Mouse (Mus musculus) left cerebral cortex, adult 2 months (tissue): Measurements from ENCODE around the gene Mfsd5. TPM values are rescaled to one million over a fixed set of nuclear protein-coding genes. Genes with fewer than 3 reads are reported as not detected.

ENCODE experiments used
- DNase-seq, 2 experiments: peaks; one replicate each; pipeline ENCODE4 v3.0.0; 2021 to 2022; ENCODE audit warnings: low spot score in 2 of 2, mixed read lengths in 1 of 2; ENCODE audit errors: extremely low spot score in 1 of 2
- H3K27ac ChIP-seq: fragments of 200-600 bp; 2 replicates; pipeline ENCODE4 v1.8.1; 2022
- H3K4me3 ChIP-seq: fragments of 200-600 bp; 2 replicates; pipeline ENCODE4 v1.8.1; 2022
- CTCF ChIP-seq: fragments of 200-600 bp; IDR thresholded peaks from 2 replicates; pipeline ENCODE4 v1.8.1; 2022; ENCODE audit warnings: antibody characterized with exemption, mild to moderate bottlenecking, moderate library complexity
- intact Hi-C: fragments of 180-260 bp; cut with DNase I; formaldehyde crosslinking; loops from one replicate; pipeline ENCODE4 v1.15.1; 2025
- total RNA-seq, 2 experiments: library from RNA; stranded (reverse); gene quantifications; 2 replicates each; pipeline ENCODE4 v1.2.3; 2021

Mfsd5 gene
- total RNA-seq, 2 experiments from 2014 or later, result 40.6 to 42.8 TPM

DNA sequence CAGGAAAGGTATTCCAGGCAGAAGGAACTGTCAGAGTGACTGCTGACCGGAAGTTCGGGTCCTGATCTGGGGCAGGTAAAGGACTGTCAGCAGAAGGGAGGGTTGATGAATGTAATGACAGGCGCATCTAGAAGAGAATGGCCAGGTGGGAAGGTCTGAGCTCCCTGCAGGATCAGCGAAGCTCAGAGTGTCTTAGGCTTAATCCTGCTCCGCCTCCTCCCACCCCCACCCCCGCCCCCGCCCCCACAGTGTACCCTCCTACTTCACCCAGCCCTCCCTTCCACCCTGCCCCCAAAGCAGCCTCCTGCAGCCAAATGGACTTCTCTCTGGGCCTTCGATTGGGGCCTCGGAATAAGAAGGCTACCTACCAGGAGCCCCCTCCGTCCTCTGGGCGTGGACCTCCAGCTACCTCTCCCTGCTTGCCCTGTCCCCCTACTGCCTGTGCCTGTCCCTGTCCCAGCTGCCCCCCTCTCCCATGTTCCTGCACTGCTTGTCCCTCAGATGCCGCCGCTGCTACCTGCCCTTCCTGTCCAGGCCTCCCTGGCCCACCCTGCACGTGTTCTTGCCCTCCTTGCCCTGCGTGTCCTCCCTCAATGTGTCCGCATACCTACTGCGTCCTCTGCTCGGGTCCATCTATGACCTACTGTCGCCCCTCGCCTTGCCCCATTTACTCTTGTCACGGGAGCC is 8.8 kb upstream of the Mfsd5 start, which contains the start of gene Gm9918:
Gene Gm9918, plus strand, starts transcription at position 290 of the 687 bp plus-strand sequence.
- no peak for TF ChIP-seq CTCF
- intact Hi-C loops, result no loop called here

DNA sequence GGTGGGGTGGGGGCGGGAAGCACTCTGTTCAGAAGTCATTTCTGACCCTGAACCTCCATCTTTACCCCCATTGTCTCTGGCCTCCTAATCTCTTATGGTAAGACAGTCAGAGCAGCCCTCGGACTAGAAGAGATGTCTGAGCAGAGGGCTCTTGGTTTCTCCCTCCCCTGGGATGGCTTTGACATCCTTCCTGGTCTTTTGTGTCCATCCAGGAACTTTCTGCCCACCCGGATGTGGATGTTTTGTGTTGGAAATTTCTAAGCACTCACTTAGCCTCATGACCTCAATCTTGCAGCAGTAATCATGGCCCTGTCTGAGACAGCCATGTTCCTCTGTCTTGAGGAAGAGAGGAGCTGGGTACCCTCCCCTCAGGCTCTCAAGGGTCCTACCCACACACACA is 7.8 kb upstream of the Mfsd5 start:
- Histone ChIP-seq H3K4me3 (no peak overlapping the region), H3K27ac (no peak overlapping the region)
- no peak for TF ChIP-seq CTCF
- intact Hi-C loops, result no loop called here
- no peak for DNase-seq

More for the DNA sequence above, 8.8 kb upstream of the Mfsd5 start, which contains the start of gene Gm9918:
- Histone ChIP-seq H3K27ac (no peak within 1 kb of the TSS), H3K4me3 (no peak within 1 kb of the TSS)
- DNase-seq, result no peak

DNA sequence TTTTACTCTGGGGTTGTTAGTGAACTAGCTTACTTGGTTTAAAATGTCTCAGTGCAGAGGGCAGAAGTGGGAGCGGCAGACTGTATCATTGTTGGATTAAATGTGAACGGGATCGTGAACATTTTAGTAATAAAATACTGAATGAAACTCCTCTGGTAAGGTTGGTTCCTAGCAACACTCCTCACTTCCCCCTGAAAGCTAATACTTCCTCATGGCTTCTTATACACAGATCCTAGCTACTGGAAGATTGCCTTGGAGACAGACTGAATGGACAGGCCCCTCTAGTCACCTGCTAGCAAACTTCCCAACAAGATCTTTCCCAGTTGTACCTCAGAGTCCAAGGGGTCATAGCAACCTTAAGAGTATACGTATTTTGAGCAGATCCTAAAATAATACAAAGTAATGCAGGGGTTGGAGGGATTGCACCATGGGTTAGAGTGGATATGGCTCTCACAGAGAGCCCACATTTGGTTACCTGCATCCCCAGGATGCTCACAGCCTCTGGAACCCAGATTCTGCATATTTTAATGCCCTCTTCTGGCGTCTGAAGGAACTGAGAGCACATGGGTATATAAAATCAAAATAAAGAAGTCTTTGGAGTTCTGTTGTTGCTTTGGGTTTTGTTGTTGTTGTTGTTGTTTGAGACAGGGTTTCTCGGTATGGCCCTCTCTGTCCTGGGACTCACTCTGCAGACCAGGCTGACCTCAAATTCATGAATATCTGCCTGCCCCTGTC is 5.1 kb upstream of the Mfsd5 start:
- intact Hi-C loops, result no loop called here
- DNase-seq, result no peak
- Histone ChIP-seq H3K4me3 (no peak overlapping the region), H3K27ac (no peak overlapping the region)
- peak; percentile 31 for TF ChIP-seq CTCF

DNA sequence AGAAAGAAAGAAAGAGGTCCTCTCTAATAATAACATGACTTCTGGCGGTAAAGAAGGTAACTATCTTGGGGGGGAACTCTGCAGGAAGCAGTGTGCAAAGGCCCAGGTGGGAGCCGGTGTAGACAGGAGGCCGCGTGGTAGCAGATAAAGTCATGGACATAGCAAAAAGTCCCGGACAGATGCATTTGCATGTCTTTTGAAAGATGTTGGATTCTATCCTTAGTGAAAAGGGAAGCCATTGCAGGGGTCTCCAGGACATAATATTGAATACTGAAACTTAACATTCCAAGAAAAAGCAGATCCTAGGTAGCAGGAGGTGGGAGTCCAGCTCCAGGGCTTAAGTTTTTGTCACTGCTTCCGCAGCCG is 545 bp upstream of the Mfsd5 start:
- DNase-seq, result no peak
- peak overlapping the region; percentile 98 for H3K27ac ChIP-seq
- TF ChIP-seq CTCF, result no peak
- H3K4me3 ChIP-seq, result peak overlapping the region; percentile 80
- intact Hi-C loops, result loop anchor here (1.0 to 2.0 kb wide), 3 partner anchors 21 to 48 kb away; partner anchors contain the start of genes Pfdn5 and Rarg

DNA sequence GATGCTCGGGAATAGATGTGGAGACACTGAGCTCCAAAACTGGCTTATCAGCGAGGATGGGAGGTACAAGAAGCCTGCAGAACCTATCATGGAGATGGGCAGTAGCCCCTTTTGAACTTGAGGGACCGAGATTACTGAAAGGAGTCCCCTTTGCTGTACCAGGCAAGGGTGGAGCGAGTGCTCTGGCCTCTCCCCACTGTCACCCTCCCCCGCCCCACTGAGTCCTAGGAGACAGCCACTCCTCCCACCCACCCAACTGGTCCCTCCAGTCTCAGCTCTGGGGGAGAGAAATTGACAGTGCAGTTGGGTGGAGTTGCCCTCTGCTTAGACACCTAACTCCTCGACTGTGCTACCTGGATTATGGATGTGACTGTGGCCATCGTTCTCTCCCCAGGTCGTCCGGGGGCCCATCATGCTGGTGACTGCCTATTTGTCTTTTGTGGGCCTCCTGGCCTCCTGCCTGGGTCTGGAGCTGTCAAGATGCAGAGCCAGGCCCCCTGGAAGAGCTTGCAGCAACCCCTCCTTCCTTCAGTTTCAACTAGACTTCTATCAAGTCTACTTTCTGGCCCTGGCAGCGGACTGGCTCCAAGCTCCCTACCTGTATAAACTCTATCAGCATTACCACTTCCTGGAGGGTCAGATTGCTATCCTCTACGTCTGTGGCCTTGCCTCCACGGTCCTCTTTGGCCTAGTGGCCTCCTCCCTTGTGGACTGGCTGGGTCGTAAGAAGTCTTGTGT is 698 bp downstream of the Mfsd5 start:
- Histone ChIP-seq H3K4me3 (peak overlapping the region; percentile 80), H3K27ac (peak overlapping the region; percentile 98)
- DNase-seq, result no peak
- intact Hi-C loops, result loop anchor here (1.0 to 2.0 kb wide), 3 partner anchors 23 to 47 kb away; partner anchors contain the start of genes Pfdn5 and Rarg
- no peak for TF ChIP-seq CTCF

DNA sequence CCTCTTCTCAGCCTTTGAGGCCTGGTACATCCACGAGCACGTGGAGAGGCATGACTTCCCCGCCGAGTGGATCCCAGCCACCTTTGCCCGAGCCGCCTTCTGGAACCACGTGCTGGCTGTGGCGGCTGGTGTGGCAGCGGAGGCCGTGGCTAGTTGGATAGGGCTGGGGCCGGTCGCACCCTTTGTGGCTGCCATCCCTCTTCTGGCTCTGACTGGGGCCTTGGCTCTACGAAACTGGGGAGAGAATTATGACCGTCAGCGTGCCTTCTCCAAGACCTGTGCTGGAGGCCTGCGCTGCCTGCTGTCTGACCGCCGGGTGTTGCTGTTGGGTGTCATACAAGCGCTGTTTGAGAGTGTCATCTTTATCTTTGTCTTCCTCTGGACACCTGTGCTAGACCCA is 1.4 kb downstream of the Mfsd5 start:
- peak overlapping the region; percentile 80; the same call in 1 of the 2 replicates for H3K4me3 ChIP-seq
- H3K27ac ChIP-seq, result no peak overlapping the region; the same call in 1 of the 2 replicates
- no peak for DNase-seq
- no peak for TF ChIP-seq CTCF
- intact Hi-C loops, result no loop called here

DNA sequence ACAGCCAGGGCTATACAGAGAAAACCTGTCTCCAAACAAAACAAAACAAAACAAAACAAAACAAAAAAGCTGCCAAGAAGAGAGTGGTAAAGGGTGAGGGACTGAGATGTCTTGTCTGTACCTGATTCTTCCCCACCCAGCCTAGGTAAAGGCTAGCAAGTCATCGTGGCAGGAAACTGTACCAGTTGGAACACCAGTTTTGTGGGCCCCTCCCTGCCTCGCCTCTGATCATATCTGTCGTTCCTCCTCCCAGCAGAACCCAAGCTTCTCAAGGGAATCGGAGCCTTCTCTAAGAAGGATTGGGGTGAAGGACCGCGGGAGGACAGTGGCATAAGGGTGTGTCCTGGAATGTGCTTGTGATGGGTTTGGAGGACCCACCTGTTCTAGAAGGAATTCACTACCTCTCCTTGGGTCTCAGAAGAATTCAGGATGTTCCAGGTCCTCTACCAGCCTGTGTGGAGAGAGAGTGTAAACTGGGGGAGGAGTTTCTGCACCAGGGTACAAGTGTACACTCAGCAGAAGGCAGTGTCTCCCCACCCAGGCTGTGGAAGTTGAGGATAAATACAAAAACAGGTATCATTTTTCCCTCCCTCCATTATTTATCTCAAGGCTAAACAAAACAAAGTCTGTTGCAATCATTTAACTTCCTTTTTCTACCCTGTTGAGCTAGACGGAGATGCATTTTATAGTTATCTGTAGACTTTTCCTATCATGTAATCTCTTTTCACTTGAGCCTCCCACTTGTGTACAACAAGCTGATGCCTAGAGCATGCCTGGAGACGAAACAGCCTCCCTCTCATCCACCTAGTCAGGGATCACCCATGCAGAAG is 3.4 kb downstream of the Mfsd5 start:
- intact Hi-C loops, result no loop called here
- no peak for TF ChIP-seq CTCF
- no peak overlapping the region for H3K27ac ChIP-seq
- H3K4me3 ChIP-seq, result no peak overlapping the region
- no peak for DNase-seq

DNA sequence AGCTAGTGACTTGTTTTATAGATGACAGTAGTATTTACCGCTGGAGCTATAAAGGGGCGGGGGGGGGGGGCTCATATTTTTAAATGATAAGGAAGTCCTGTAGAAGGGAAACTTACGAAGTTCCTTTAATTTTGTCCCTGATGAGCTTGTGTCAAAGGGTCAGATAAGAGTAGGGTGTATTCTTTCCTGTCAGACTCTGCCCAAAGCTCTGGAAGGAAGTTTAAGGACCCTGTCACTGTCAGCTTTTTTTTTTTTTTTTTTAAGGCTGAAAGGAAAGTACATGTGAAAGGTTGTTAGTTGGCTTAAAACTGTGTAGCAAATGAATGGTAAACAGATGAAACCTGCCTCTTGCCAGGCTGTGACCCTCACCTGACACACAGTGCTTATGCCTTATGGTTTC is 4.4 kb downstream of the Mfsd5 start:
- intact Hi-C loops, result no loop called here
- TF ChIP-seq CTCF, result no peak
- Histone ChIP-seq H3K4me3 (no peak overlapping the region), H3K27ac (no peak overlapping the region)
- DNase-seq, result no peak

DNA sequence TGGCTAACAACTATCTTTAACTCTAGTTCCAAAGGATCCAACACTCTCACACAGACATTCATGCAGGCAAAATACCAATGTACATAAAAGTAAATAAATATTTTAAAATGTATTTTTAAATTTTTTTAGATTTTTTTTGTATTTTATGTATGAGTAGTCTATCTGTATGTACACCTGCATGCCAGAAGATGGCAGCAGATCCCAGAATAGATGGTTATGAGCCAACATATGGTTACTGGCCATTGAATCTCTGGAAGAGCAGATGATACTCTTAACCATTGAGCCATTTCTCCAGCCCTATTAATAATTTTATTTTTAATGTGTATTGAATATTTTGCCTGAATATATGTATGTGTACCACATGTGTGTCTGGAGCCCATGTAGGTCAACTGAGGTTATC is 8.1 kb downstream of the Mfsd5 start:
- peak; percentile 74 for TF ChIP-seq CTCF
- peak in 1 of 2 experiments; percentile 36 for DNase-seq
- H3K4me3 ChIP-seq, result no peak overlapping the region
- intact Hi-C loops, result no loop called here
- H3K27ac ChIP-seq, result no peak overlapping the region

DNA sequence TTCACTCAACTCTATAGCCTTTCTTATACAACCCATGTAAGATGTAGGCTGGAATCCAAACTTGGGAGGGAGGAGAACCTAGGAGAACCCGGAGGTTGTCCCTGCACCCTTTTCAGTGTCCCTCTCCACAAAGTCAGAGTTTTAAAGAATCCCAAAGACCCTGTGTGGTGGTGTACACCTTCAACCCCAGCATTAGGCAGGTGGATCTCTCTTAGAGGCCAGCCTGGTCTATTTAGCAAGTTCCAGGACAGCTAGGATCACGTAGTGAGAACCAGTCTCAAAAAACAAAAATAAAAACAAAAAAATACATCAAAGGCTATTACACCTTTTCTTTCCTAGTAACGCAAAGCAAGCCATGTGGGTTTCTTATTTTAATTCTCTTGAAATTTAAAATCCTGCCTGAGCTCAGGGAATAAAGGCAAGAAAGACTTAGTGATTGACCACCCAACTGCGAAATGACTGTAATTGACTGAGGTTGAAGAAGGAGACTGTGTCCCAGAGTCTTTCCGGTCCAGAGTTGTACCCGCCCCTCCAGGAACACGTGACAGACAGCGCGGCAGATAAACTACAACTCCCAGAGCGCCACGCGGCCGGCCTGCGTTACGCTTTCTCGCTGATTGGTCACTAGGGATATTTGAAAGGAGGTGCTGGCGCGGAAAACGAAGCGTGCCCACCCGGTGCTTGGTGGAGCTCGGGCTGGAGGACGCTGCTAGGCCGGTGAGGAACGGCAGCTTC is 16.5 kb downstream of the Mfsd5 start, which contains the start of gene Espl1:
Gene Espl1, plus strand, starts transcription at position 634 of the 735 bp plus-strand sequence.
- peak; percentile 91 to 92 for DNase-seq
- Histone ChIP-seq H3K27ac (peak within 1 kb of the TSS; percentile 69), H3K4me3 (peak within 1 kb of the TSS; percentile 48)
- intact Hi-C loops, result no loop called here
- TF ChIP-seq CTCF, result no peak
